Mouse (Mus musculus) c-Kit-positive CD71-positive TER-119-positive erythroid progenitor cells, embryonic 14.5 days (primary cell): Measurements from ENCODE around the gene Acss2.

Source experiments
- DNase-seq: peaks from one replicate; pipeline ENCODE4 v3.0.0-alpha.2; 2013; ENCODE audit warnings: low spot score

Gene Acss2

DNA sequence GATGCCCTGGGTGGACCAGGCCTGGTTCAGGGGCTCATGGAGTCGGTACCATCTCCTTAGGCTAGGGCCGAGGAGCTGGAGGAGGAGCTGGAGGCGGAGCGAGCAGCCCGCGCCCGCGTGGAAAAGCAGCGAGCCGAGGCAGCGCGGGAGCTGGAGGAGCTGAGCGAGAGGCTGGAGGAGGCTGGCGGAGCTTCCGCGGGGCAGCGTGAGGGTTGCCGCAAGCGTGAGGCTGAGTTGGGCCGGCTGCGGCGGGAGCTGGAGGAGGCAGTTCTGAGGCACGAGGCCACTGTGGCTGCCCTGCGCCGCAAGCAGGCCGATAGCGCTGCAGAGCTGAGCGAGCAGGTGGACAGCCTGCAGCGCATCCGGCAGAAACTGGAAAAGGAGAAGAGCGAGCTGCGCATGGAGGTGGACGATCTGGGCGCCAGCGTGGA, 111.5 kb downstream of the Acss2 start:
- DNase-seq = no peak

DNA sequence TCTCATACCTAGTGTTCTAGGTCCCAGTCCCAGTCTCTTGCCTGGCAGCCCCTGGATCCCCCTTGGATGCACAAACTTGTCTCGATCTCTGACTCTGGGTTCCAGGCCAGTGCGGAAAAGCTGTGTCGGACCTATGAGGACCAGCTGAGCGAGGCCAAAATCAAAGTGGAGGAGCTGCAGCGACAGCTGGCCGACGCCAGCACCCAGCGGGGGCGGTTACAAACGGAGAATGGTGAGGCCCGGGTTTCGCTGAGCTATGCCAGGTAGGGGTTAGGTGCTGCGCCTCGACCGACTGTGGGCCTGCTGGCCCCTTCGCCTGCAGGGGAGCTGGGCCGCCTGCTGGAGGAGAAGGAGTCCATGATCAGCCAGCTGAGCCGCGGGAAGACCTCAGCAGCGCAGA, 112.4 kb downstream of the Acss2 start:
- DNase-seq = no peak

DNA sequence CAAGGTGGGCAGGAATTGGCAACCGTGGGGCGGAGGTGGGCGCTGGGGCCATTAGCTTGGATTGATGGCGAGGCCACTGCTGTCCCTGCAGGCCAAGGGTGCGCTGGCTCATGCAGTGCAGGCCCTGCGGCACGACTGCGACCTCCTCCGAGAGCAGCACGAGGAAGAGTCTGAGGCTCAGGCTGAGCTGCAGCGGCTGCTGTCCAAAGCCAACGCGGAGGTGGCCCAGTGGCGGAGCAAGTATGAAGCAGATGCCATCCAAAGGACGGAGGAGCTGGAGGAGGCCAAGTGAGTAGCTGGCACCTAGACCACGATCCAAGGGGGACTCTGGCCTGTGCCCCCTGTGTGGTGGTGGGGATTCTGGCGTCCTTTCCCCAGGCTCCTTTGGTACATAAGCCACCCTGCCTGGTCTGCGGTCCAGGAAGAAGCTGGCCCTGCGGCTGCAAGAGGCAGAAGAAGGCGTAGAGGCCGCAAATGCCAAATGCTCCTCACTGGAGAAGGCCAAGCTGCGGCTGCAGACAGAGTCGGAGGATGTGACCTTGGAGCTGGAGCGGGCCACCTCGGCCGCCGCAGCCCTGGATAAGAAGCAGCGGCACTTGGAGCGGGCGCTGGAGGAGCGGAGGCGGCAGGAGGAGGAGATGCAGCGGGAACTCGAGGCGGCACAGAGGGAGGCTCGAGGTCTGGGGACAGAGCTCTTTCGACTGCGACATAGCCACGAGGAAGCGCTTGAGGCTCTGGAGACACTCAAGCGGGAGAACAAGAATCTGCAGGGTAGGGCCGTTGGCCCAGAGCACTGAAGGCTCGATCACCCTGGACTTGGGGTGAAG, 113.1 kb downstream of the Acss2 start:
- no peak for DNase-seq

DNA sequence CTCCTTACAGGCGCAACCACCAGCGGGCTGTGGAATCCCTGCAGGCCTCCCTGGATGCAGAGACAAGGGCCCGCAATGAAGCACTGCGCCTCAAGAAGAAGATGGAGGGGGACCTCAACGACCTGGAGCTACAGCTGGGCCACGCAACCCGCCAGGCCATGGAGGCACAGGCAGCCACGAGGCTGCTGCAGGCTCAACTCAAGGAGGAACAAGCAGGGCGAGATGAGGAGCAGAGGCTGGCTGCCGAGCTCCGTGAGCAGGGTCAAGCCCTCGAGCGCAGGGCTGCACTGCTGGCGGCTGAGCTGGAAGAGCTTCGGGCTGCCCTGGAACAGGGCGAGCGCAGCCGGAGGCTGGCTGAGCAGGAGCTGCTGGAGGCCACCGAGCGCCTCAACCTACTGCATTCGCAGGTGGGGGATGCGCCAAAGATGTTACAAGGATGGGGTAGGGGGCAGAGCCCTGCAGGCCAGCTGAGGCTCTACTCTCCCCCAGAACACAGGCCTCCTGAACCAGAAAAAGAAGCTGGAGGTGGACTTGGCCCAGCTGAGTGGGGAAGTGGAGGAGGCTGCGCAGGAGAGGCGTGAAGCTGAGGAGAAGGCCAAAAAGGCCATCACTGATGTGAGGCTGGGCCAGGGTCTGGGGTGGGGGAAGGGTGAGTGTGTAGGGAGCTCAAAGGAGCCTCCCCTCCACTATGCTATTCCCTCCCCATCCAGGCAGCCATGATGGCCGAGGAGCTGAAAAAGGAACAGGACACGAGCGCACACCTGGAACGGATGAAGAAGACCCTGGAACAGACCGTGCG, 114.6 kb downstream of the Acss2 start:
- no peak for DNase-seq

DNA sequence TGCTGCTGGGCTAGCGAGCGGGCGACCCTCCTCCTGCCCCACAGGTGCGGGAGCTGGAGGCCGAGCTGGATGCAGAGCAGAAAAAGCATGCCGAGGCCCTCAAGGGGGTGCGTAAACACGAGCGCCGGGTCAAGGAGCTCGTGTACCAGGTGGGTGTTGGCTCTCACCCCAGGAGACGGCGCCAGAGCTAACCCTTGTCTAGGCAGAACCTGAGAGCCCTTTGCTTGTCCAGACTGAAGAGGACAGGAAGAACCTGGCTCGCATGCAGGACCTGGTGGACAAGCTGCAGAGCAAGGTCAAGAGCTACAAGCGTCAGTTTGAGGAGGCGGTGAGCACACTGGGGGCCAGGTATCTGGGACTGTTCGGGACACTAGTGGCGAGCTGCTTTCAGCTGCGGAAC, 115.4 kb downstream of the Acss2 start:
- no peak for DNase-seq

DNA sequence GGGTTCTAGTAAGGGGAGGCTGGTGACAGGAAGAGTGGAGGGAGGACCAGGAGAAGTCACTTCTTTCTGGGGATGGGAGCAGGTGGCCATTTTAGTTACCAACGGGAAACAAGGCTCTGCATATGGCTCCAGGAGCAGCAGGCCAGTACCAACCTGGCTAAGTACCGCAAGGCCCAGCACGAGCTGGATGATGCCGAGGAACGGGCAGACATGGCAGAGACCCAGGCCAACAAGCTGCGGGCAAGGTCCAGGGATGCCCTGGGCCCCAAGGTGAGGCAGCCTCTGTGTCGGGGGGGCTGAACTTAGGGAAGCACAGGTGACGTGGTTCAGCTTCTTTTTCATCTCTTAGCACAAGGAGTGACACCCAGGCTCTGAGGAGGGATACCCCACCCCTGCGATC, 116.0 kb downstream of the Acss2 start:
- DNase-seq = no peak

DNA sequence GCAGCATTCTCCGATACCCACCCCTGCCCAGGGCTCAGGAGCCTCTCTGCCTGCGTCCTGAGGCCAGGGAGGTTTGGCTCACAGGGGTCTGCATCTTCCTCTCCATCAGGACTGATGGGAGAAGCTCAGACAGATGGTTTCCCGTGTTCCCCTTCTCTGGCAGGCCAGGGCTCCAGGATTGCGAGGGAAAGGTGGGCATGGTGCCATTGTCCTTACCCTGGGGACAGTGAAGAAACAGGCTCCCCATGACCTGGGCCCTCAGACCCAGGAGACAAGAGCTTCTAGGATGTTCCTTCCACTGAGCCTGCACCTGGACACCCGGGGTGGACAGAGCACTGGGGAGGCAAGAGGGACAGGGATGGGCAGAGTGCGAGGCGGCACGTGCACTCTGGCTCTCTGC, 116.8 kb downstream of the Acss2 start:
- no peak for DNase-seq
